Mouse (Mus musculus) thymus, adult 2 months (tissue): ENCODE measurements around the gene Pold1.

Source experiments
- CTCF ChIP-seq: fragments of 200-500 bp; IDR thresholded peaks from 2 replicates; pipeline ENCODE4 v1.5.1; 2012; ENCODE audit warnings: mild to moderate bottlenecking, control low read depth, low read length, moderate library complexity, borderline replicate concordance; ENCODE audit not compliant: control insufficient read depth, poor library complexity, insufficient read depth; ENCODE audit errors: extremely low read depth
- POLR2A ChIP-seq: fragments of 200-500 bp; IDR thresholded peaks from 2 replicates; pipeline ENCODE4 v1.6.1; 2012; ENCODE audit warnings: mild to moderate bottlenecking, low read length, control low read depth, moderate library complexity; ENCODE audit not compliant: control insufficient read depth, poor library complexity, insufficient read depth; ENCODE audit errors: extremely low read depth

DNA sequence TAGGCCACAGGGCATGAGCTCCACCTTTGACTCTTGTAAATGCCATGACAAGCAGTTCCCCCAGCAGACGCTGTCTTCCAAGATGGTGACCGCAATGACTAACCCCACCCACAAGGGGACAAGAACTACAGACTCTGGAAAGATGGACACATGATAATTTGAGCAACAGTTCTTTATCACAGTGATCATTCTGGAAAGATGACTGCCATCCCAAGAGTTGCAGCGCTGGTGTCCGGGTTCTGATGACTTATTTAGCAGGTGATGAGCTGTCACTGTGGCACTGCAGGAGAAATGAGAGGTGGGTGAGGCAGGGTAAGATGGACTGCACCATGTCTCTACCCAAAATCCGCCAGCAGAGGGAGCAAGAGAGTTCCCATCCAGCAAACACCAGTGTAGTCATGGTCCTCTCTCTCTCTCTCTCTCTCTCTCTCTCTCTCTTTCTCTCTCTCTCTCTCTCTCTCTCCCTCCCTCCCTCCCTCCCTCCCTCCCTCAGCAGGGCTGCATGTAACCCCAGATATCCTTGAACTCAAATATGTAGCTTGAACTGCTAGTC lies 47.0 kb downstream of the Pold1 start:
- TF ChIP-seq POLR2A = no peak
- TF ChIP-seq CTCF = peak; percentile 59; the same call in 1 of the 2 replicates
